Mouse (Mus musculus): ENCODE data around the gene Sidt2.

Gene Sidt2

GRCm38 (mm10) chr9:45955107-45955963 lies at the start of gene Sidt2:
Gene Sidt2 (minus strand): TSS chr9:45955258.
- peak; percentile 67 for DNase-seq (ENCODE audit: low spot score)

DNA sequence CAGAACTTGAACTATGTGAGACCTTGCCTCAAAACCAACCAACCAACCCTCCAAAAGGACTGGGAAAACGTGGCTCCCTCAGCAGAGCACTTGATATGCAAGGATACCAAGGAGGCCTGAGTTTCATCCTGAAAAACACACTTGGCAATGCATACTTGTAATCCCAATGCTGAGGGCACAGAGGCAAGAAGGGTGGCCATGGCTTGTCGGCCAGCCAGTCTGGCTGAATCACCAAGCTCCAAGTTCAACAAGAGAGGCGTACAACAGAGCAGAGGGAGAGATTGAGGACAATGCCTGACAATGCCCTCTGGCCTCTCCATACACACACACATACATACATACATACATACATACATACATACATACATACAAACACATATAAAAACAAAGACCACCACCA lies 49.5 kb upstream of the Sidt2 start:
- DNase-seq (ENCODE audit: low spot score), result no peak

DNA sequence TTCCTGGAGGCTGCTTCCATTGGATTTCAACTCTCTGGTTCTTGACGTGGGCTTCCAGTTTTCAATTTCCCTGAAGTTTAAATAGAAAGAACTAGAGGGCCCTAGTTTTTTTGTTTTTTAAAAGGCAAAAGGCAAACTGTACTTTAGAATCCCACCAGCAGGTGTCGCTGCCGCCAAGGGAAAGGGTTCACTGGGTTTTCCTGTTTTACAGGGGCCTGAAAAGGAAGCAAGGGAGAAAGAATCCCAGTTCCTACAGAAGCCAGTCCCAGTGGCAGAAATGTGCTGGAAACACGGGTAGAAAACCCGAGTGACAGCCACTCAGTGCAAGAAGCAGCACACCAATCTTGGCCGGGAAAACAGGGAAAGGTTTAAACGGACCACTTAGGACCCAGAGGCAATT lies 48.7 kb upstream of the Sidt2 start:
- peak; percentile 95 for DNase-seq (ENCODE audit: low spot score)

GRCm38 (mm10) chr9:45999009-45999408 lies 44.0 kb upstream of the Sidt2 start:
- DNase-seq (ENCODE audit: low spot score), result no peak

GRCm38 (mm10) chr9:45985229-45985567 lies 30.1 kb upstream of the Sidt2 start:
- DNase-seq (ENCODE audit: low spot score), result no peak

GRCm38 (mm10) chr9:45984409-45985228 lies 29.6 kb upstream of the Sidt2 start:
- DNase-seq (ENCODE audit: low spot score), result peak; percentile 83

- DNase-seq (ENCODE audit: low spot score), result peak; percentile 24
Observed at GRCm38 (mm10) chr9:45983676-45984408, 28.8 kb upstream of the Sidt2 start.

DNA sequence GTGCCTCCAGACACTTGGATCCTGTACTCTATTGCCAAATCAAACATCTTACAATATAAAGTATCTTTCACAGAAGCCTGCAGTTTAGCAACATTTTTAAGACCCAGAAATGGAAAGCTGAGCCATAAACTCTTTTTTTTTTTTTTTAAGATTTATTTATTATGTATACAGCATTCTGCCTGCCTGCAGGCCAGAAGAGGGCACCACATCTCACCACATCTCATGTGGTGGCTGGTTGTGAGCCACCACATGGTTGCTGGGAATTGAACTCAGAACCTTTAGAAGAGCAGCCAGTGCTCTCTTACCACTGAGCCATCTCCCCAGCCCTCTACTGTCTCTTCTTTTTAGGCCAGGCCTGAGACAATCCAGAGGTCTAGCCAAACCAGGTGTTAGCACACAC lies 26.3 kb upstream of the Sidt2 start:
- no peak for DNase-seq (ENCODE audit: low spot score)

DNA sequence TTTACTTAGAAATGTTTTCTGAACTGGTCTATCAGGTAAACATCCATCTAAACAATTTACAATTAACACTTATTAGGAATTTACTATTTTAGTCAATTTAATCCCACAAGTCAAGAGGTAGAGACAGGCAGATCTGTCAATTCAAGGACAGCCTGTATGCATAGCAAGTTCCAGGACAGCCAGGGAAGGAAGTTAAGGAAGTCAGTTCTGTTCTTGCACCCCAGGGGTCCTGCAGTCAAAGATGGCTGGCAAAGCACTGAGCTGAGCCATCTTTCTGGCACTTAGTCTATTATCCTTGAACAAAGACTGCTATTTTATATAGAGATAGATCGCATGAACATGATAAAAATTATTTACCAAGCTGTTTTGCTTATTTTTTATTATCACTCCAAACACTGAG lies 25.6 kb upstream of the Sidt2 start:
- no peak for DNase-seq (ENCODE audit: low spot score)

GRCm38 (mm10) chr9:45979778-45980177 lies 24.7 kb upstream of the Sidt2 start:
- no peak for DNase-seq (ENCODE audit: low spot score)

- no peak for DNase-seq (ENCODE audit: low spot score)
Observed at GRCm38 (mm10) chr9:45976884-45977283, 21.8 kb upstream of the Sidt2 start.

DNA sequence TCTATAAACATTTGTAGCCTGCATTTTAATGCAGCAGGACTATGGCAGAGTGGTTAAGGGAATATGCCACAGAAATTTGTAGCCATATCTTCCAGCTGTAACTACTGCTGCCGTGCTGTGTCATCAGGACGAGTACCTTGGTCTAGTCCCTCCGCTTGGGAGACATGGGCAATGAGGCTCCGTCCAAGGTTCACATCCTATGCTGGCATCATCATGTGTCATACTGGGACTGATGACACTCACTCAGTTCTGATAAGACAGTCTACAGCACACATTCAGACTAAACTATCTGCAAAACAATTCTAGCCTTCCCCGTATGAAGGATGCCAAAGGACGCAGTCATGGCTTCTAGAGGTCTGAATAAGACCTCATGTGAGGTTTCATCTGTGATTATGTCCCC lies 8.5 kb upstream of the Sidt2 start:
- no peak for DNase-seq (ENCODE audit: low spot score)

GRCm38 (mm10) chr9:45961855-45962254 lies 6.8 kb upstream of the Sidt2 start:
- DNase-seq (ENCODE audit: low spot score), result no peak

DNA sequence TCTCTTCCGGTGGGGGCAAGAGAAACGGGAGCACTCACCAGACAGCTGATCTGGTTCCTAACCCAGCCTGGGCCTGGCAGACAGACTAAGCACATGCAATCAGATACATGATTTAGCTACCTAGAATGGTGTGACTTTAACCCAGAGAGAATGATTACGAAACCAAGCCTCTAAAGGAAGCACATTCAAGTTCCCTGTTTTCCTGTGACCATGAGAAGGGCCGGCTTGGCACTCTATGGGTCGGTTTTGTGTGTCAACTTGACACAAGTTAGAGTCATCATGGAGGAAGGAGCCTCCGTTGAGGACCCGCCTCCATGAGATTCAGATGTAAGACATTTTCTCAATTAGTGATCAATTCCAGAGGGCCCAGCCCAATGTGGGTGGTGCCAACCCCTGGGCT lies 4.6 kb upstream of the Sidt2 start:
- DNase-seq (ENCODE audit: low spot score), result no peak

- no peak for DNase-seq (ENCODE audit: low spot score)
Observed at GRCm38 (mm10) chr9:45958851-45959250, 3.8 kb upstream of the Sidt2 start.

GRCm38 (mm10) chr9:45958023-45958670 lies 3.1 kb upstream of the Sidt2 start:
- no peak for DNase-seq (ENCODE audit: low spot score)

DNA sequence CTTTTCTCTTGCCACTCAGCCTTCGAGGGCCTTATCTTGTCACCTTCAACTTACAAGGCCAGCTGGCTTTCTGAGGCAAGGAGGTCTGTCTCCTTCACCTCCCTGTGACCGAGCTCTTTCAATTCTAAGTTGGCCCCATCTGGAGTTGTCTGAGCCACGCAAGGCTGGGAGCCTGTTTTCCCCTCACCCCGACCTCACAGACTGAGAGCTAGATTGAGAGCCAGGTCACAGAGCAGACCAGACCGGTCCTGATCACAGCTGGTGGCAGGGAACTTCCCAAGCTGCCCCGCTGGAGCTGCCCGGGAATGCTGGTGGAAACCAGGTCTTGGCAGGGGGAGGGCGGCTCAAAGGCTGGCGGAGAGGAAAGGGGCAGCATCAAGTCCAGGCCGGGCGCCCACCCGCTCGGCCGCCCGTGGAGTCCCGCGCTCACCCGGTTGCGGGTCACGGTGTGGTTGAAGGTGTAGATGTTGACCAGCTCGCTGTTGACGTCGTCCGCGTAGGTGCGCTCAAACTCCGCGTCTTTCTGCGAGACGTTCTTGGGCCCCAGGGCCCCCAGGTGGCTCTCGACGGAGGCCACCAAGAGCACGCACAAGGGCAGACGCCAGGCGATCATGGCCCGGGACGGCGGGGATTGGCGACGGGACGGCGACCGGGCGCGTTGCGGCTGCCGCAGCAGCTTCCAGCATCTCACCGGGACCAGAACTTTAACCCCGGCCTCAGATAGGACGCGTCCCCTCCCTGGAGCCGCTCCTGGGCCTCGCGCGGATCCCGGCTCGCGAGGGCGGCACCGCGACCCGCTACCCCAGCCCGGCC lies 558 bp downstream of the Sidt2 start:
- peak; percentile 46 for DNase-seq (ENCODE audit: low spot score)

GRCm38 (mm10) chr9:45953511-45954293 lies 1.4 kb downstream of the Sidt2 start:
- no peak for DNase-seq (ENCODE audit: low spot score)

GRCm38 (mm10) chr9:45952890-45953289 lies 2.2 kb downstream of the Sidt2 start:
- DNase-seq (ENCODE audit: low spot score), result no peak

GRCm38 (mm10) chr9:45952057-45952456 lies 3.0 kb downstream of the Sidt2 start:
- DNase-seq (ENCODE audit: low spot score), result no peak

- DNase-seq (ENCODE audit: low spot score), result no peak
Observed at GRCm38 (mm10) chr9:45946872-45947183, 8.2 kb downstream of the Sidt2 start.
